Mouse (Mus musculus): ENCODE results near the gene Selenop.

Selenop gene

GRCm38 (mm10) chr15:3271216-3271615 lies 2.9 kb downstream of the Selenop start:
- DNase-seq, result no peak

- DNase-seq, result no peak
Observed at GRCm38 (mm10) chr15:3273191-3273590, 4.8 kb downstream of the Selenop start.

DNA sequence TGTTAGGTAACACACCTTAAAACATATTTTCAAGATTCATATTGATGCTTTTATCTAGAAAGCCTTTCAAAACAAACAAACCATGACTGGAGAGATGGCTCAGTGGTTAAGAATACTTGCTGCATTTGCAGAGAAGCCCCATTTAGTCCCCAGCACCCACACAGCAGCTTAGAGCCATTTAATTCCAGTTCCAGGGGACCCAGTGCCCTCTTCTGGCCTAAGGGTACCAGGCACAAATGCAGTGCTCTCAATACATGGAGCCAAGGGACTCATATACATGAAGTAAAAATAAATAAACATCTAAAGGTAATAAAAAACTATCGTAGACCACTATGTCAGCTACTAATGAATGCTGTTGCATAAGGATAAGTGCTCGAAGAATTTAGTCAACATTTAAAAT lies 9.0 kb downstream of the Selenop start:
- no peak for DNase-seq

- DNase-seq, result no peak
Observed at GRCm38 (mm10) chr15:3279242-3279641, 10.9 kb downstream of the Selenop start.

DNA sequence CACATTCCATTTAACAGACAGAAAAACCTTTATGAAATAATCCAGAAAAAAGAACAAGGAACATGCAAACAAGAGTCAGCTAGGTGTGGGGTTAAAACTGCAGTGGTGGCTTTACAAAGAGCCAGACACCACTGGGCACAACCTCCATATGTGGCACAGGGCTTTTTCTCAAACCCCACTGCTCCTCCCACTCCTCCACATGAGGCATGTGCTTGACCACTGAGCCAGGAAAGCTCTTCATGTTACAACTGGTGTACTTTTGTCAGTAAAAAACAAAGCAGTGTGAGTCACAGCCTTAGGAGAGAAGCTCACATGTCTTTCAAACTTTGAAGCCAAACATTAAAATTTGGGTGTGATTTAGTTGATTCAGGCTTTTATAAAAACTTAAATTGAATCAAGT lies 12.9 kb downstream of the Selenop start:
- no peak for DNase-seq

DNA sequence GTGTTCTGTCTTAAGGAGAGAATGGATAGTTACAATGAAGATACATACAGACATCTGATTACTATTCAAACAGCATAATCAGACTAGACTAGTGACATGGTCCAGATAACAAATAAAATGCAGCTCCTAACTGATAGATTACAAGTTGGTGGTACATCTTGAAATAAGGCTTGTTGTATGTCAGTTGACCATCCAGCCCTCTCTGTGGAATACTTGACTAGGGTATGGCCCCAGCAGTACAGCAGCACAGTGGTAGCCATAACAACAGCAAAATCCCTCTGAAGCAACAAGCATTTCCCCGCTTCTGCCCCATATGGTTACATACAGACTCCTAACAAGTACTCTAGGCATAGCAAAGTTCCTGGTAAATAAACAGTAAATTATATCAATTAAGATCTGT lies 13.4 kb downstream of the Selenop start:
- DNase-seq, result no peak

- DNase-seq, result no peak
Observed at GRCm38 (mm10) chr15:3286032-3286431, 17.7 kb downstream of the Selenop start.

DNA sequence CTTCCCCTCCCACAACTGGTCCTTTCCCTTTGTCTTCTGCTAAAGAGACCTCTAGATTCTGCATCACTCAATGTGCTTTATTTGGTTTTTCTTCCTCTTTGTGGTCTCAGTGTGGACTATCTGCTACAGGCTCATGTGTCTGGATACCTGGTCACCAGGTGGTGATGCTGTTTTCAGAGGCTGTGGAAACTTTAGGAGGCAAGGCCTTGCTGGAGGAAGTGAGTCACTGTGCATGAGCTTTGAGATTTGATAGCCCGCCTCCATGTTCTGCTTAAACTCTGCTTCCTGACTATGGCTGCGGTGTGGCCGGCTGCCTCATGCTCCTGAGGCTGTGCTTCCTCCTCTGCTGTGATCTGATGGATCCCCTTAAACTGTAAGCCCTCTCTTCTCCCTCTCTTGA lies 22.1 kb downstream of the Selenop start:
- no peak for DNase-seq

GRCm38 (mm10) chr15:3293477-3293876 lies 25.1 kb downstream of the Selenop start:
- DNase-seq, result no peak

DNA sequence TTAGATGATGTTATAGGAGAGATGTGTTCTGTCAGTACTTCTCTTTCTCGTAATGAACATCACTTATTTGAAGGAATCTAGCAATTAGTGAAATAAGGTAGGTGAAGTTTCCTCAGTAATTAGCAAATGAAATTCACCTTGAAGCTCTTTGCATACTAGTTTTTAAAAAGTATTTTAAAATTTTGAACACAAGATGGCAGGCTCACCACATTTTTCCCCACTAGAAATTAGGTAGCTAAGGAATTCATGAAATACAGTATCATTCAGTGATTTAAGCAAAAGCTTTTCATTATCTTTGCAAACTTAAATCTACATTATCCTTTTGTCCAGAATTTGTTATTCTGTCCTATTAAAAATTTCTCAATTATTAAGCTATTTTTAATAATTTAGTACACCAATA lies 27.6 kb downstream of the Selenop start:
- no peak for DNase-seq

DNA sequence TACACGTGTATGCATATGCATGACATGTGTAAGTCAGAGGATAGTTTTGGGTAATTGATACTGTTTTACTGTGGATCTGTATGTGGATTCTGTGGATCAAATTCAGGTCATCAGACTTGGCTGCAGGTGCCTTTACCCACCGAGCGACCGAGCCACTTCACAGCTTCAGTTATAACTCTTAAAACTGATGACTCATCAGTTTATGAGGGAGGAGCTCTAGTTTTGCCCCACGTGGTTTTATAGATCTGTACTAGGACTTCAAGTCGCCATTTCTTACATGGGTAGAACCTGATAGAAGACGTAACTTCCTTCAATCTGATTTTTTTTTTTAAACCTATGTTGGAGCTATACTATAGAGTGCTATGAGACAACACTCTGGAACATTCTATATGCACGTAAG lies 29.3 kb downstream of the Selenop start:
- DNase-seq, result no peak

GRCm38 (mm10) chr15:3300361-3301100 lies 32.2 kb downstream of the Selenop start:
- DNase-seq, result no peak

- DNase-seq, result no peak
Observed at GRCm38 (mm10) chr15:3303426-3303825, 35.1 kb downstream of the Selenop start, which contains the start of gene Ccdc152. TSS of gene Ccdc152 (minus strand) at chr15:3303526.

GRCm38 (mm10) chr15:3309856-3310255 lies 41.5 kb downstream of the Selenop start:
- DNase-seq, result no peak

- DNase-seq, result peak; percentile 11
Observed at GRCm38 (mm10) chr15:3312937-3313336, 44.6 kb downstream of the Selenop start.

DNA sequence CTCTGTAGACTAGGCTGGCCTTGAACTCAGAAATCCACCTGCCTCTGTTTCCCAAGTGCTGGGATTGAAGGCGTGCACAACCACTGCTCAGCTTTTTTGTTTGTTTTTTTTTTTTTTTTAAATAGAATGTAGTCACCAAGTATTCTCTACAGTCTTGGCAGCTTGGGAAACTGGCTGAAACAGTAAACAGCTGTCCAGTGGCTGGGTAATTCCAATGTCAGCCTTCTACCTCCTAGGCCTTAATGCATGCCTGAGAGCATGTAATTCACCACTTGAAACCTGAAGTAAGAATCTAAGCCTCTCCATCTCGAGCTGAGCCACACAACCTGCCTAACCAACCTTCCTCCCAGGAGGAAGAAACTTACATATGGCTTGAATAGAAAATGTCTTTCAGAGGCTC lies 48.3 kb downstream of the Selenop start:
- no peak for DNase-seq

DNA sequence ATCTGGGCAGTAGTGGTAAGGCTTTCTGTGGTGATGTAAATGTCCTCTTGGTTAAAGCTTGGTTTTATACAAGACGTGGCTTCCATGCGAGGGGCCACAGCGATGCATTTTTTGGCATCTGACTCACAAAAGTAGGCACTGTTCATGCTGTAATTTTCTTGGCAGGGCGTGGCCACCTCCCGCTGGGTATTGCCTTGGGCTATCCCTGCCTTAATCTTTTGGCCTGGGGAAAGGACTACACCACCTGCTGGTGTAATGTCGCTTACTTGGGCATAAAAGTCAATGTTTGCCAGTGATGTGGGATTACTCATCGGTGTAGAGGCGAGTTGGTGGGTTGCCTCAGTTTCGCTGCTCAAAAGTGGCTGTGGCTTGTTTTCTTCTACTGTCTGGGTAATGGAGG lies 51.6 kb downstream of the Selenop start:
- no peak for DNase-seq

- no peak for DNase-seq
Observed at GRCm38 (mm10) chr15:3323041-3323440, 54.7 kb downstream of the Selenop start.

Data from right cerebral cortex, postnatal 25 days (tissue).